Mouse (Mus musculus) ES-CJ7 (cell line): ENCODE measurements at regions not wholly inside any gene's neighbourhood (a gene's known extent, or its start where the extent isn't known, plus 50 kb on each side); places are given as distances from the start of the nearest gene placed in this dataset.
"Not testable (repeated sequence)": the region's sequence is repeated elsewhere in the genome, so short reads cannot be mapped to it uniquely, and the experiment has no call there.

Experiments
- DNase-seq: peaks from one replicate; pipeline ENCODE4 v3.0.0; 2011; ENCODE audit warnings: low read depth, low spot score

DNA sequence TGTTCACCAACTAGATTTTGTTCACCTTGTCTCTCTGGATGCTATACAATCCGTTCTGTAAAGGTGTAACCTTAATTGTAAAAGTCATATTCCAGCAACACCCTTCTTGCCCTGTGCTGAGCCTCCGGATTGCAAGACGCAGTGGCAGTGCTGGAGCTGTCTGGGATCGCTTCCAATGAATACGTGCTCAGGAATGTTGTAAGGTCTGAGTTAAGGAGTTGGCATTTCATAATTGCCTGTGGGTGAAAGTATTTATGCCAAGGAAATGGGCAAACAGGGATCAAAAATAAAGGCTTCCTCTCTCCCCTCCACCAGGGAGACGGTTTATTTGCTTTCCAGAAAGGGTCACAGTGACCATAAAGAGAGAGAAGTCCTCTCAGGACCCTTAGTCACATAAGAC lies 93.3 kb downstream of the Apob start:
- no peak for DNase-seq

DNA sequence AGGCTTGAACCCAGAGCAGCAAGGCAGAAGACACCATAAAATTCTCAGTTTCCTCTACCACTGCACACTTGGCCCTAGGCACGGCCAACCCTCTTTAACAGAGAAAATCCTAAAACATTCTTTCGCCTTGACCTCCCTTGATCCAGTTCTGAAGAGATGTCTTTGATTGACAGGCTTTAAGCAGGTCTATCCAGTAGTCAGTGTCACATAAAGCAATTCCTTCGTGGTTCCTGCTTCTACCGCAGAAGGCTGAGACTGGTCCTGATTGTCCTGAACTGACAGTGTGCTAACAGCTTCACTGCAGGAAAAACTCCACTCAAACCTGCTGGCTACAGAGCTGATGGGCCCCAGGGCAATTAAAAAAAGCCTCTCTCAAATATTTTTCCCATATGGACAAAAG lies 93.8 kb downstream of the Apob start:
- DNase-seq: no peak

DNA sequence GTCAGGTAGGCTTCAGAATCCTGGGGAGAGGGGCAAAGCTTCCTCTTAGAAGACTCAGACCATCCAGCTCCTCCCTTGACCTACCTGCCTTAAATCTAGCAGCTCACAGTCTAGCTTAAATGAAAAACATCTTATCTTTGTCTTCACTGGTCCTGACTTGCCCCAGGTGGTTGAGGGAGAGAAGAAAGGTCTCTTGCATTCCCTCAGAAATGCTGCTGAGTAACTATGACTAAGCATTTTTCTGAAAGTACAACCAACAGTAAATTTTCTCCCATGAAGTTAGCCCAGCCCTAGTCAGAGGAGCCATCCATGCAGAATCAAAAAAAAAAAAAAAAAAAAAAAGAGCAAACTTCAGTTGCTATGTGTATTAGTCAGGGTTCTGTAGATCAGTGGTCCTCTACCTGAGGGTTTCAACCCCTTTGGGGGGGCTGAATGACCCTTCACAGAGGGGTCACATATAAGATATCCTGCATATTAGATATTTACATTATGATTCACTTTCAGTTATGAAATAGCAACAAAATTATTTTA lies 98.6 kb downstream of the Apob start:
- no peak for DNase-seq

DNA sequence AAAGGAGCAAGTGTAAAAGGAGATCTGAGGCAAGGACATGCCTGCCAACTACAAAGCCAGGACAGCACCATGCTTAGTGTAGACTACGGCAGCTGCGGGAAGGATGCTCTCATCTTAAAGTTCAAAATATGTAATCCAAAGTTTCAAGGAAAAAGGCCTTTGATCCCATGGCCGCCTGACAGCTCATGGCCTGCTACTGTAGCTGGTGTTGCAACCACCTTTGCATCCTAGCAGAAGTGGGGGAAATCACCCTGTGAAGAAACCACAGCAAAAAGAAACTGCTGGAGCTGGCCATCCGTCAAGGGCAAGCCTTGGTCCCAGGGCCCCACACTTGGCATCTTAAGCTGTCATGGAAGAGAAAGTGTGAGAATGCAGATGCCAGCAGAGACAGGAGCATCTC lies 99.9 kb downstream of the Apob start:
- DNase-seq: no peak

DNA sequence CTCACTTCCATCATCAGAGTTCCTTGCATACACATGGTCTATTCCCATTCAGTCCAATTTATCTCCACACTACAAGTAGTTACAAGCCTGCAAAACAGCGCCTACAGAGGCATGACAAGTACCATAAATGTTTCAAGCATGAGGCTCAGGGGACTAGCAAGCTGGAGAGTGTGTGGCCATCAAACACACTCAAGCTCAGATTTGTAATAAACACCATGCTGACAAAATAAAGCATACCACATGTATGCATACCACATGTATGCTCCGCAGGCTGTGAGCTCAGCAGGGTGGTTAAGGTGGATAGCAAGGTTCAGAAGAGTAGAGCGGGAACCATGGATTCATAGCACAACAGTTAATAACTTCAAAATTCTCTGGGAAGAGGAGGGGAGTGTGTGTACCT lies 100.6 kb downstream of the Apob start:
- DNase-seq: no peak

DNA sequence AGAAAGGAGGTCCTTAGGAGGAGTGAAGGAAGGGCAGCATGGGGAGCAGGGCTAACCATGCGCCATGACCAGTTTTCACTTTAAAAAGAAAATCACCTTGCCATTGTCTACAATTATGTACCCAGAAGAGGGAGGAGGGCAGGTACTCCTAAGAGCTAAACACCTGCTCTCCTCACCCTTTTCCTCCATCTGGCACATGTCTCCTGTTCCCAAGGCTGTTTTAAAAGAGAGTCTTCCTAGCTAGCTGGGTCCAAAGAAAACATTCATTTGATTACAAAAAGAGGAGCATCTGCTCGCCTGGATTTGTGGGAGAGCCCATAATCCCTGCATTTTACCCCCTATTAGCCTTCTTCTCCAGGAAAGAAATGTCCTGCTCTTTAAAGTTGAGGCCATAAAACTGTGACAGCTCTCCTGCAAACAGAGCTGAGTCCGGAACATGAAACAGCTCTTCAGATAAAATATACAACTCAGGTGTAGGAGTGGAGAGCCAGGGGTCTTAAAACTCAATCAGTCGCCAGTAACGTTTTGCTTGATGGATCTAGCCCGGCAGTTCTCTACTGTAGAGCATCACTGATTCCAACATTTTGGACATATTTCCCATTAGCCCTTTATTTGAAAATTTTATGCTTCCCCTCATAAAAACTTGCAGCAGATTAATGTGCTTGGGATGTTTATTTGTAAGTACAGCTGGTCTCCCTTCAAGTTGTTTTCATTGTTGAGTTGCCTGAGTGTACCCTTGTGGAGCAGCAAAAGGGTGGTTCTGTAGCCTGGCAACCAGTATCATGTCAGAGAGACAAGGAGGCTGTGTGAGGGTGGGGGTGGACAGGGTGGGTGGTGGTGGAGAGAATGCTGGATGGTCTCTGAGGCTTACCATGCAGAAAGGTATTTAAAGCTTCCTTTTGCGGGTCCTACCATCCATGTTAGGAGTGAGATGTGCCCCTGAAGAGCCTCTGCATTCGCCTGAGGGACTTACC lies 105.5 kb downstream of the Apob start:
- no peak for DNase-seq

DNA sequence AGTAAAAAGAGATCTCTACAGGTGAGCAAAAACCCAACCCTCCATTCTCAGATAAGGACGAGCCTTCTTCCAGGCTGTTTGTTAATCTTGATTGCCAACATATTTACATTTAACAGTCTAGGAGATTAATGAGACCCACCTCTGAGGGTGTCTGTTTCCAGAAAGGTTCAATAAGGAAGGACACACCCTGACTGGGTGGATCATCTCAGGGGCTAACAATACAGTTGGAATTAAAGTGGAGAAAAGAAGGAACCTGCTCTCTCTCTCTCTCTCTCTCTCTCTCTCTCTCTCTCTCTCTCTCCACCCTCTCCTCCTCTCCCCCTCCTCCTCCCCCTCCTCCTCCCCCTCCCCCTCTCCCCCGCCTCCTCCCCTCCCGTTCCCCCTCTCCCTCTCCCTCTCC lies 110.5 kb downstream of the Apob start:
- DNase-seq: no peak

DNA sequence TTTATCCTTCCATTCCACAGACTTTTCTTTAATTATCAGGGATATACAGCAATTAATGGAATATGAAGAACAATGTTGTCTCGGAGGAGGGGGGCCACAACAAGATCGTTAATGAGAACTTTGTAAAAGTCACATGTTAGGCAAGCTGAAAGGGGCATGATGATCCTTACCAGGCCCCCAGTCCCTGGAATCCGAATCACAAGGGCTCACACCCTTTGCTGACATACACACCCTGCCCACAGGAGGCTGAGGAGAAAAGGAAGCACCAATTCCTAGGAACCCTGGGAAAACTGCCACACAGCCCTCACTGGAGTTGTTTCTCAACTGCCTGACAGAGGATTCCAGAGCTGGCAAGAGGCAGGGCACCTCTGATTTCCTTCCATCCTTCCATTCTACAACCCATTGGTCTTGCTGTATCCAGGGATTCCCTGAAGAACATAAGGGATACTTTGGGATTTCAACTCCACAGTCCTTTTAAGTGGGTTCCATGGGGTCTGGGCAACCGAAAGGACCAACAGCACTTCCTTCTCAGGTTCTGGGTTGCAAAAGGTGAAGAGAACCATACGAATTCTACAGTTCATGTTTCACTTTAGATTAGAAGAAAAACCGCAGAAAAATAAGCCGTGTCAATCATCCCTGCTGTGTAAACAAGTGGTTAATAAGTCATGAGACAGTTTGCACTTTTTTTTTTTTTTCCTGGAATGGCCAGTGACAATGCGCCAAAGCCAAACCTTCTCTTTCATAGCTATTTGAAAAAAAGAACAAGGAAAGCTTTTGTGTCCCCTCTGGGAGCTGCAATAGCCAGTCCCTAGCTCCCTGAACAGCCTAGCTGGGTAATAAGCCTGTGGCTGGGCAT lies 112.2 kb downstream of the Apob start:
- DNase-seq: no peak

DNA sequence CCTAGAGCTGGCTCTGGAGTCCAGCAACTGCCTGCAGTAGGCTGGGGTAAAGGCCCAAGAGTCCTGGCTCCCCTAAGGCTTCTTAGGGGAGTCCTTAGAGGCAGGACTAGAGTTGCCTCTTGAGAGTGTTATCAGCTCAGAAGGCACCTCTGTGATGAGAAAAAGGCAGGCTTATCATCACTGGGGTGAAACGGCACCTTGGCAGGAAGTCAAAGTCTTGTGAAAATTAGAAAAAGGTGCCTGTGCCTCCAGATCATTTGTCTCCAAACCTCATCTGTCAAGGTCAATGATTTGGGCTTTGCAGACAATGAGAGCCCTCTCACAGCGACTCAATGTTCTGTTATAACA lies 112.8 kb downstream of the Apob start:
- no peak for DNase-seq

DNA sequence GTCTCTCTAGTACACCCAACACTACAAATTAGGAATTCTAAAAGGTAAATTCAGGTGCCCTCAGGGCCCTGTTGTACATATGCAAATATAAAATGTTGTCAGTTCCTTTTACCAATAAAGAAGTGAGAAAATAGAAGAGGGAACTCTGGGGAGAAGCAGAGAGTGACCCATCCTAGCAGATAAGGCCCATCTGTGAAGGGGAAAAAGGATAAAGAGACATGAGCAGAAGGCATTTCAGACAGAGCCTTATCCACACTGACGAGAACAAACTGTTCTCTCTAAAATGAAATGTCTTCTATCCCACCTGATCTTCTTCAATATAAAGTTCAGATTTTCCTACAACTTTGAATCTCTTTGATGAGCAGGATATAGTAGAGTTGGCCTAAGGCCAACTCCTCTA lies 114.5 kb upstream of the Ldah start:
- DNase-seq: no peak

DNA sequence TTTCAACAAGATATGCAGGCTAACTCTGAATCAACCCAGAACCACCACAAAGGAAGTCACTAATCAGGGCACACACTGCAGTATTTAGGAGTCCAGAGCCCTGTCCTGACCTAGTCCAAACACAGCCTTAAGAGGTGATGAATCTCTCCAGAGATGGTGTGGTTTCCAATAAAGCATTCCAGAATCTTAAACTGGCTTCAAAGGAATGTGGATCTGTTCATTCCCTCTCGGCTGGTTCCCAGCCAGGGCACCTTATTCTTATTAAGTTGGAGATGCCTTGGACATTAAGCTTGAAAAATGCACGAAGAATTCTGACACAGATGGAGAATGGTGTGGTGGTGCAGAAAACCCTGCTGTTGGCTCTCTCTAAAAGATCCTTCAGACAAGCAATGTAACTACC lies 112.0 kb upstream of the Ldah start:
- DNase-seq: no peak

DNA sequence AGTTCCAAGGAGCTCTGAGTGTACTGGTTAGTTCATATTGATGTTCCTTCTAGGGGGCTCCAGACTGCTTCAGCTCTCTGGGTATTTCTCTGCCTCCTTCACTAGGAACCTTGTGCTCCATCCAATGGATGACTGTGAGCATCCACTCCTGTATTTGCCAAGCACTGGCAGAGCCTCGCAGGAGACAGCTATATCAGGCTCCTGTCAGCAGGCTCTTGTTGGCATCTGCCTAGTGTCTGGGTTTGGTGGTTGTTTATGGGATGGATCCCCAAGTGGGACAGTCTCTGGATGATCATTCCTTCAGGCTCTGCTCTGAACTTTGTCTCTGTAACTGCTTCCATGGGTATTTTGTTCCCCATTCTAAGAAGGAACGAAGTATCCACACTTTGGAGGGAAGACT lies 109.5 kb upstream of the Ldah start:
- not testable (repeated sequence) for DNase-seq

DNA sequence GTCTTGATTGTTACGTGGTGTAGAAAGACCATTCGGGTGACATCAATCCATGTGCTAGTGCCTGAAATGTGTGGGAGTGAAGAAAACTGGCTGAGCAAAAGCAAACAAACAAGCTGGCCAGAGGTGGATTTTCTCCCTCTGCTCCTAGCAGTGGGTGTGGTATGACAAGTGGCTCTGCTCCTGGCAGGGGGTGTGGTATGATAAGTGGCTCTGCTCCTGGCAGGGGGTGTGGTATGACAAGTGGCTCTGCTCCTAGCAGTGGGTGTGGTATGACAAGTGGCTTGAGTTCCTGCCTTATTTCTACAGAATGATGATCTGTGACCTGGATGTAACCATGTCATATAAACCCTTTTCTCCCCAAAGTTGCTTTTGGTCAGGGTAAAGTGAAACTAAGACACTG lies 108.8 kb upstream of the Ldah start:
- peak; percentile 63 for DNase-seq

DNA sequence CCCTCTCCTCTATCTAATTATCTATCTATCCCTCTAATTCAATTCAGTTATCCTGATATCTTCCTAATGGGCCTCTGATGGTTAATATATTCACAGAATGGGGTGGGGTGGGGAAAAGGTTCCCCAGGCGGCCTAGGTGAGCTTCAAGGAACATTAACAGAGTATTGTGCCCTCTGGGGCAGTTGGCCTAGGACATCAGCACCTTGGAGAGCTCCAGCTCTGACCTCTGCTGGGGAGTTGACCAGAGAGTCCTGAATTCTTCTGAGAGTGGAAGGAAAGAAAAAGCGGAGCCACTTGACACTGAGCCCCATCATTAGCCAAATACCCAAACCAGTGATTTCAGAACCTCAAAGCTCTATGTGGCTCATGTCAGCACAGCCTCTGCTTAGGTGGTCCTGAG lies 108.1 kb upstream of the Ldah start:
- DNase-seq: peak; percentile 42

DNA sequence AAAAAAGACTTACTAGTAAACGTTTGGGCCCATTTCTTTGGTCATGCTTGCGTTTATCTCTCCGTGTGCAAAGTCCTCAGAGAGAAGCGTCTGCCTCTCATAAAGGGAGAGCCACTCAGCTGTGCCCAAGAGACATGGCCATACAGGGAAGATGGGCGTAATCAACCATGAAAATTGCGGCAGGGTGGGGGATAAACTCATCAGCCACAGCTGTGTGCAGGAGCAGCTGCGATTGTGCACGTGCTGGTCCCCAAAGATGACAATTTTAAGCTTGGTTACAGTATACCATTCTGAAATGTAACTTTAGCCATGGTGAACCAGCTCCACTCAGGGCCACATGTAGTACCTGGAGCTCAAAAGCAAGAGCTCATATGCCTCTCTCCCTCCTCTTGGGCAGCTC lies 106.1 kb upstream of the Ldah start:
- DNase-seq: no peak

DNA sequence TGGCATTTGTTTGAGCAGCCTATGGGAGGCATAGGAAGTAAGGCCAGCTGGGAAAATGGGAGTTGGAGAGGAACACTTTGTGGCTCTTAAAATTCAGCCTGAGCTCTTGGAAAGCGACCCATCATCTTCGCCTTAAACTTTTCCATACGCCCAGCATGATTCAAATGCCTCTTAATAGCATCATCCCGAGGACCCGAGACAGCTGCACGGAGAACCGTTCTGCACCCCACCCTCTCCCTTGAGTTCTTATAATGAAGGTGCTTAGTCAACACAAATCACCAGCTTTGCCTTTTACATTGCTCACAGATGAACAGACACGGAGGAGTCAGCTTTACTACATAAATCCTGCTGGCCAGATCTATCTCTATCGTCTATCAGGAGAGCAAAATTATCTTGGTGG lies 104.6 kb upstream of the Ldah start:
- no peak for DNase-seq

DNA sequence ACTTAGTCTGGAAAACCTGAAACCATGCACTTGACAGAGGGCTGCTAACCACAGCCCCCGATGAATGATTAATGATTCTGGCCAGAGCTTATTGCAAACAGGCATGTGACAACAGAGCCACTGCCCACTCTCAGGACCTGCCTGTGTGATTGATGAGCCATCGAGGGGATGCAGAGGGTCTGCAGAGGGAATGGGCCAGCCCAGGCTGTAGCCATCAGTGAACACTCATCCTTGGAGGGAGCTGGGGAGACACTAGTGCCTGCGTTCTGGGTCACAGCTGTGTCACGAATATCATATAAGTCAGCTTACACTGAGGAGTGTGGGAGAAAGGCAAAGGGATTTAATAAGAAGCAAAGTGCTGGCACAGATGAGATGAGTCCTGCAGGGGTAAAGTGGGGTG lies 100.8 kb upstream of the Ldah start:
- no peak for DNase-seq

DNA sequence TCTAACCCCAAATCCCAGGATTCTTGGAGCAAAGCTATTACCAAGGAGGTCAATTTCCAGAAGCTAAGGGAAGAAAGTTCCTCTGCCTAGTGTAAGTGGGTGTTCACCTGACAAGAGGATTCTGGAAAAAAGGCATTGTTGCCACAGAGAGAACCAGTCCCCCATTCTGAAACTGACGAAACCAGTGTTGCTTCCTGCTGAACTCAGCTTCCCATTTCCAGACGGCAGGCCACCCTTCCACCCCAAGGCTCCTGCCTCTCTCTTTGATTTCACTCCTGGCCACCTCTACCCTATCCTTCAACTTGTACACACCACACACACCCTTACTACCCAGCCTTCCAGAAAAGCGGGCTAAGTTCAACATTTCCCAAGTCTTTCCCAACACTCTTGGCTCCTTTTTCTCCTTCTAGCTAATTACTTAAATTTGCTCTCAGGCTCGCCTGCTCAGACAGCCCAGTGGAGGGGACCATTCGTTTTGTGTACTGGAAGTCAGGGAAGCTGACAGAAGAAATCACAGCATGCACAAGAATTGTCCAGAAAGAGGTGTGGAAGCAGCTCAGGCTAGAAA lies 98.6 kb upstream of the Ldah start:
- no peak for DNase-seq

DNA sequence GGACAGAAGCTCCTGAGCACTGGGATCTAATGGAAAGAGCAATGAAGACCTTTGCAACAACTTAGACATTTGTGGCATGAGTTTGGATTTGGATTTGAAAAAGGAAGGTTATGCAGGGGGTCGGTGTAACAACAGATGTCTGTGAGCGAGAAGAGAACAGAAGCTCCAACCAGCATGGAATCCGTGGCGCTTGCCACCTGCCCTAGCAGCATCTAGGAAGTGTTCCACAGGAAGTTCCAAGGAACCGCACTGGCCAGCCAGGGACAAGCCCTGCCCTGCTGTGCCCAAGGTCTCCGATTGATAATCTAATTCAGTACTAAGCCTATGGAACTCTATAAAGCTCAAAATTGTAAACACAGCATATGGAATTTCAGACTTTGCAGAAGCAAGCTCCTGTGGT lies 98.0 kb upstream of the Ldah start:
- DNase-seq: no peak

DNA sequence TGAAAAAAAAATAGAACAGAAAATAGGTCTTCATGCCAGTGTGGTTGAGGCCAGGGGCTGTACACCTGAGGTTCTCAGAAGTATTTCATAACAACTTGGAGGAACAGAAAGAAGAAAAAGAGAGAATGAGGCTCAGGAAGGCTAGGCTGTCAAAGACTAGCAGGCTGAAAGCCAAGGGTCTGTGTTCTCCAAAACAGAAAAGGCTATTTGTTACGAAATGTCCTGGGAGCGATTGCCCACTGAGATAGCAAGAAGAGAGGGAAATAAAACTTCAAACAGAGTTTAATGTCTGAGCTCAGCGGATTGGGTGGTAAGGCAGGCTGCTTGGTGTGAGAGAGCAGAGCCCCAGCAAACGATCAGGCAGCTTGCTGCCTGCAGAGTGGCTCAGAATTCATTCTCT lies 97.6 kb upstream of the Ldah start:
- DNase-seq: no peak

DNA sequence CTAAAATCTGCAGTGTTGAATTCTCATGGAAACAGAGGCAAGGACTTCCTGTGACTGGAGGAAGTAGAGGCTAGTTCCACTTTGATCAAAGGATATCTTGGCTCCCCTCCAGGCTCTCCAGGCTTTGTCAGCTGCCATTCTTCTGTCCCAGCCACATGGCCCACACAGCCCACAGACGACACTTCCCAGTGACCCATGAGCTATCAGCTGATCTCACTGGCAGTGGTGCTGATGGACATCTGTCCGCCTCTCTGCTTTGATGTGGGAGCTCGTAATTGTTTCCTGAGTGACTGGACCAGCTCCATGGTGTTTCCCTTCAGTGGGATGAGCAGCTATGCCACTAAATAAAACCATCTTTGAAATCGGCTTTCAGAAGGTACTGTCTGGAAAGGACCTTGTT lies 96.4 kb upstream of the Ldah start:
- DNase-seq: no peak

DNA sequence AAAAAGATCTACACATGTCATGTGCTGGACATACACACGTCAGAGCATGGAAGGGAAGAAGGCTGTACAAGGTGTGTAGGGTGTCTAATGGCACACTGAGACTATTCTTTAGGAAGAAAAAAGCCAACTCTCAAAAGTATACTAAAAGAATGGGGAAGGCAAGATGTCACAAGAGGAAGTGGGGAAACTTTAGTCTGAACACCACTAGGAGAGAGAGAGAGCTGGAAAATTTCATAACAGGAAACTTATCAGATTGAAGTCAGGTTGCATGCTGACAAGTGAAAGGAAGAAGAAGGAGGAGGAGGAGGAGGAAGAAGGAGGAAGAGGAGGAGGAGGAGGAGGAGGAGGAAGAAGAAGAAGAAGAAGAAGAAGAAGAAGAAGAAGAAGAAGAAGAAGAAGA lies 52.3 kb upstream of the Ldah start:
- no peak for DNase-seq
